Mouse (Mus musculus) adrenal gland, adult 2 months (tissue): ENCODE data around the gene Prkrip1. TPM values are rescaled to one million over a fixed set of nuclear protein-coding genes. Genes with fewer than 3 reads are reported as not detected.
"Not testable (repeated sequence)": the region's sequence is repeated elsewhere in the genome, so short reads cannot be mapped to it uniquely, and the experiment has no call there.

ENCODE experiments used
- DNase-seq: peaks from one replicate; pipeline ENCODE4 v3.0.0; 2021
- polyA plus RNA-seq: library from polyadenylated mRNA; depleted of rRNA; stranded (reverse); fragments of >200 nt; gene quantifications from 2 replicates; pipeline ENCODE4 v1.2.3, GENCODE M21; 2012; rRNA removed
- total RNA-seq, 2 experiments: library from RNA; stranded (reverse); gene quantifications; 2 replicates each; pipeline ENCODE4 v1.2.3; 2021

Gene Prkrip1
- total and polyA plus RNA-seq, 3 experiments, result 4.3 to 34.5 (median 33.7) TPM

GRCm38 (mm10) chr5:136160084-136160483 is 38.7 kb downstream of the Prkrip1 start:
- DNase-seq, result not testable (repeated sequence)

- DNase-seq, result no peak
Observed at GRCm38 (mm10) chr5:136155399-136155798, 43.4 kb downstream of the Prkrip1 start.

GRCm38 (mm10) chr5:136152365-136152764 is 46.4 kb downstream of the Prkrip1 start:
- DNase-seq, result no peak

GRCm38 (mm10) chr5:136149134-136149576 is 49.6 kb downstream of the Prkrip1 start:
- not testable (repeated sequence) for DNase-seq

- no peak for DNase-seq
Observed at GRCm38 (mm10) chr5:136147704-136148103, 51.1 kb downstream of the Prkrip1 start.

- DNase-seq, result no peak
Observed at GRCm38 (mm10) chr5:136146936-136147335, 51.8 kb downstream of the Prkrip1 start.

- DNase-seq, result no peak
Observed at GRCm38 (mm10) chr5:136144606-136145430, 53.9 kb downstream of the Prkrip1 start.

- no peak for DNase-seq
Observed at GRCm38 (mm10) chr5:136143161-136143755, 55.5 kb downstream of the Prkrip1 start.

GRCm38 (mm10) chr5:136142746-136143145 is 56.0 kb downstream of the Prkrip1 start:
- no peak for DNase-seq

- no peak for DNase-seq
Observed at GRCm38 (mm10) chr5:136140057-136140482, 58.7 kb downstream of the Prkrip1 start.

GRCm38 (mm10) chr5:136139393-136139792 is 59.4 kb downstream of the Prkrip1 start:
- DNase-seq, result no peak

- DNase-seq, result peak; percentile 38
Observed at GRCm38 (mm10) chr5:136137658-136138274, 61.0 kb downstream of the Prkrip1 start.

GRCm38 (mm10) chr5:136136292-136136990 is 62.3 kb downstream of the Prkrip1 start:
- DNase-seq, result peak; percentile 17

GRCm38 (mm10) chr5:136135571-136136291 is 63.0 kb downstream of the Prkrip1 start, which contains the start of the genes Lrwd1 and Alkbh4:
Gene Lrwd1, minus strand, starts transcription at chr5:136136074.
Gene Alkbh4, plus strand, starts transcription at chr5:136136146.
- peak; percentile 96 for DNase-seq

Other genes starting within 250 kb of the Prkrip1 start
- 1 to 10 TPM; 2.8 to 3.1 TPM for gene Ssc4d, start 224.4 kb downstream of the Prkrip1 start, total RNA-seq
- gene Ssc4d, start 224.4 kb downstream of the Prkrip1 start, polyA plus RNA-seq, result 4.3 and 11.1 TPM in 2 replicates
- not detected for gene Zp3, start 218.9 kb downstream of the Prkrip1 start, total RNA-seq
- not detected in 2 replicates for gene Zp3, start 218.9 kb downstream of the Prkrip1 start, polyA plus RNA-seq
- 10 to 100 TPM; 13.6 to 19.0 TPM for gene Dtx2, start 204.2 kb downstream of the Prkrip1 start, total RNA-seq
- gene Dtx2, start 204.2 kb downstream of the Prkrip1 start, polyA plus RNA-seq, result 30.1 and 34.3 TPM in 2 replicates
- gene Upk3b, start 160.5 kb downstream of the Prkrip1 start, total RNA-seq, result 10 to 100 TPM in 1 of 2 experiments, 1 to 10 TPM in 1; 8.8 to 10.8 TPM
- 8.5 and 8.9 TPM in 2 replicates for gene Upk3b, start 160.5 kb downstream of the Prkrip1 start, polyA plus RNA-seq
- gene Upk3bl, start 144.5 kb downstream of the Prkrip1 start, total RNA-seq, result under 1 TPM in 1 of 2 experiments, not detected in 1; 0.35 TPM
- 0.30 TPM in 1 of 2 replicates, not detected in the other for gene Upk3bl, start 144.5 kb downstream of the Prkrip1 start, polyA plus RNA-seq
- 10 to 100 TPM; 10.5 to 14.7 TPM for gene Rasa4, start 115.0 kb downstream of the Prkrip1 start, total RNA-seq
- 29.5 and 34.4 TPM in 2 replicates for gene Rasa4, start 115.0 kb downstream of the Prkrip1 start, polyA plus RNA-seq
- gene Polr2j, start 82.3 kb downstream of the Prkrip1 start, total RNA-seq, result 10 to 100 TPM; 88.6 to 94.3 TPM
- gene Polr2j, start 82.3 kb downstream of the Prkrip1 start, polyA plus RNA-seq, result 22.3 and 34.0 TPM in 2 replicates
- 10 to 100 TPM in 1 of 2 experiments, 1 to 10 TPM in 1; 8.0 to 11.9 TPM for gene Lrwd1, start 62.9 kb downstream of the Prkrip1 start, total RNA-seq
- gene Lrwd1, start 62.9 kb downstream of the Prkrip1 start, polyA plus RNA-seq, result 24.8 and 26.6 TPM in 2 replicates
- 1 to 10 TPM; 7.8 to 8.9 TPM for gene Alkbh4, start 62.8 kb downstream of the Prkrip1 start, total RNA-seq
- 16.3 and 20.6 TPM in 2 replicates for gene Alkbh4, start 62.8 kb downstream of the Prkrip1 start, polyA plus RNA-seq
- 1 to 10 TPM; 2.5 to 4.0 TPM for gene Orai2, start 28.2 kb downstream of the Prkrip1 start, total RNA-seq
- 9.5 and 9.7 TPM in 2 replicates for gene Orai2, start 28.2 kb downstream of the Prkrip1 start, polyA plus RNA-seq
- gene Sh2b2, start 47.6 kb upstream of the Prkrip1 start, total RNA-seq, result 10 to 100 TPM; 27.0 to 30.0 TPM
- gene Sh2b2, start 47.6 kb upstream of the Prkrip1 start, polyA plus RNA-seq, result 57.6 and 89.9 TPM in 2 replicates